Mouse (Mus musculus) adrenal gland, adult 8-10 months (tissue): ENCODE results near the gene Arid3a. TPM values are rescaled to one million over a fixed set of nuclear protein-coding genes. Genes with fewer than 3 reads are reported as not detected.

Experiments used
- DNase-seq: peaks from one replicate; pipeline ENCODE4 v3.0.0; 2022
- total RNA-seq, 4 experiments: library from RNA; stranded (reverse); gene quantifications; 2 replicates each; pipeline ENCODE4 v1.2.4; 2022

Gene Arid3a
- total RNA-seq, 4 experiments from 2014 or later: 5.3 to 9.8 (median 7.5) TPM

DNA sequence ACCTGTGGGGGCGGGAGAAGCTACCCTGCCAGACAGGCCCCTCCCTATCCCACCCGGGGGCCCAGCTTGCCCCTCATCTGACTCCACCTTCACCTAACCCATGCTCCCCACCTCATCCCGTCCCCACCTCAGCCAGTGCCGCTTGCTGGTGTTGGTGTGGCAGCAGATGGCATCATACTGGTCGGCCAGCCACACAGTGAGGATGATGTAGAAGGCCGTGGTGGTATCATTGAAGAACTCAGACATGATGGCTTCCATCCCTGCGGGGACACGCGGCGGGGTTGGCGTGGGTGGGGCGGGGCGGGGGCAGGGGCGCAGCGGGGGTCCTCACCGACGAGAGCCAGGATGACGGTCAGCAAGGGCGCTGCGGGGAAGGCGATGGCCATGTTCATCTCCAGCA is 51.2 kb downstream of the Arid3a start:
- DNase-seq: no peak

DNA sequence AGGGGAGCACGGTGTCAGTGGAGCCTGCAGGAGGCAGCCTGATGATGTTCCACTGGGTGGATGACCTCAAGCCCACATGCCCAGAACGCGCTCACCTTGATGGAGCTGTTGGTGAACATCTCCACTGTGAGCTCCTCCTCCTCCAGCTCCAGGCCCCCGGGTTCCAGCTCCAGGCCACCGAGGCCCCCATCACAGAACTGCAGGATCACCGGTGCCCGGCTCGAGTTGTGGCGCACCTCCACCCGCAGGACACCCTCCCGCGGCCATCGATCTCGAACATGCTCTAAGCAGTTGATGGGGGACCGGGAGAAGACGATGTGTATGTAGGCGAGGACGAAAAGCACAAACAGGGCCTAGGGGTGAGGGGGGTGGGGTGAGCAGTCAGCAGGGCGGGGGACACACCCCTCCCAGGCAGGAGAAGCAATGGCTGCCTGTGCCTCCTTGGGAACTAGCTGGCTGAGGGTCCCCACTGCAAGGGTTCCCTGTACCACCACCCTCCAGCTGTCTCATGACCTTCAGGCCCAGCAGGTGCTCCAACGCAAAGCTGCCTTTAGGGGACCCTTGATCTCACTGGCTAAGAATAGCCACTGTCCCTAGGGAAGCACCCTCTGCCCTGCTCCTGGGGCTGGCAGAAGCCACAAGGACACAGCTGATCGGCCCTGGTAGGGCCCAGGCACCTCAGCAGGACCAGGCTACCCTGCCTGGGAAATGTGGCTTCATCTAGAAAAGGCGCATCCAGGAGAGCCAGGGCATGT is 52.7 kb downstream of the Arid3a start:
- DNase-seq: no peak

DNA sequence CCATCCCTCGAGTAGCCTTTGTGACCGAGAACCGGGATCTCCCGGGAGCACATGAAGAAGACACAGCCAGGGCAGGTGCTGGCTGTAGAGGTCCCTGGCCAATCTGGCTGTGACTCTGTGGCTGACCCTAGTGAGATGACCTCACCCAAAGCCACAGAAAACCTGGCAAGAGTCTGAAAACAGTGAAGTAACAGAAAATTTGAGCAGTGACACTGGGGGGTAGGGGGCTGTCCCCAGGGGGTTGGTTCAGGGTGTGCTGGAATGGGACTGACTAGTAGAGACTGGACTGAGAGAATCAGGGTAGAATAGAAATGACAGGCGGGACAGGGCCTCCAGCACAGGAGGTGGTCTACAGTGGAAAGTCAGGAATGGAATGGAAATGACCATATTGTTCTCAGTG is 56.4 kb downstream of the Arid3a start:
- no peak for DNase-seq

DNA sequence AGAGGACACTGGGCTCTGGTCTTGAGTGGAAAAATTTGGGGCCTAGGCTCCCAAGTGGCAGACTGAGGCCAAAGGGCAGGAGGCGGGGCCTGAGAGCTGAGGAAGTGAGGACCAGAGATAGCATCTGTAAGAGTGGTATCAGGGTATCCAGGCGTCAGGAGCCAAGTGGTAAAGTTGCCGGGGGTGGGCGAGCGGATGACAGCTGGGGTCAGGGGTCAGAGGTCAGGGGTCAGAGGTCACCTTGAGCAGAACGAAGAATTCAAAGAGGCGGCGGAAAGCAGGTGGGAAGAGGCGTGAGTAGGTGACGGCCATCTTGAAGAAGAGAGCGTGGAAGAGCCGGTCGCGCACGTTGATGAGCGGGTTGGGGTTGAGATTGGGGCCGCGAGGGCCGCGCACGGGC is 56.8 kb downstream of the Arid3a start:
- peak; percentile 77 for DNase-seq

DNA sequence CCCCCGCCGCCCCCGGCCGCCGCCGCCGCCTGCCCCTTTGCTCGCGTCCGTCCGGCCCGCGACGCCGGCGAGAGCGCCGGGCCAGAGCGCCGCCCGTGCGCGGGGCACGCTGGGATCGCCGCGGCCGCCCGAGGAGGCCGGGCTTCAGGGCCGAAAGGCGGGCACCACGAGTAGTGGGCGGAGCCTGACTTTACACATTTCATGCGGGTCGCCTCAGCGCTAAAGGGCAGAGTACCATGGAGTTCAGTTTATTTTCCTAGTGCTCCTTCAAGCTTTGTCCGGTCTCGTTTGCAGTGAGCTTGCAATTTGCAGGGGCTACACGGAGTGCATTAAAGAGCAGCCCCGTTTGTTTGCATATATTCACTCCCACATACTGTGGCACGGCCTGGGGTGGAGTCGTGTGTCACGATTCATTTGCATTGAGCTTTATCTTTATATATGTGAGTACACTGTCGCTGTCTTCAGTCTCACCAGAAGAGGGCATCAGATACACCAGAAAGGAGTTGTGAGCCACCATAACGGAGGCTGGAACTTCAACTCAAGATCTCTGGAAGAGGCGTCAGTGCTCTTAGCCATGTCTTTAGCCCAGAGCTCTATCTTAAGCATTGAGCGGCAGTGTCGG is 57.5 kb downstream of the Arid3a start, which contains the start of gene Tmem259:
TSS of gene Tmem259 (minus strand) at position 136 of the 622 bp plus-strand sequence.
- DNase-seq: peak; percentile 80

DNA sequence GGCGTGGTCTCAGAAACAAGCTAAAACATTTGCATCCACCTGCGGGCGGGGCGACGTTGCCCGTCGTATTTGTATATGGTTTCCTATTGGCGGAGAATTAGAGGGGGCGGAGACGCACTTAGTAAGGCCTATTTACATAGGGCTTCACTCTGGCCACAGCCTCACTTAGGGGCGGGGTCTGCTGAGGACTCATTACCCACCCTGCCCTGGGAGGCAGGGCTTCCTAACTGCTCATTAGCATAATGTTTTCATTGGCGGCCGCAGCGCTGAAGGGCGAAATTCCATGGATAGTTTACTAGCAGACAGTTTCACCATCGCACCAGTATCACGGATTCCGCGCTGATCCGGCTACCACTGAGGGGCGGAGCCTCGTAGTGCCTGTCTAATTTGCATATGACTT is 58.0 kb downstream of the Arid3a start:
- peak; percentile 98 for DNase-seq

DNA sequence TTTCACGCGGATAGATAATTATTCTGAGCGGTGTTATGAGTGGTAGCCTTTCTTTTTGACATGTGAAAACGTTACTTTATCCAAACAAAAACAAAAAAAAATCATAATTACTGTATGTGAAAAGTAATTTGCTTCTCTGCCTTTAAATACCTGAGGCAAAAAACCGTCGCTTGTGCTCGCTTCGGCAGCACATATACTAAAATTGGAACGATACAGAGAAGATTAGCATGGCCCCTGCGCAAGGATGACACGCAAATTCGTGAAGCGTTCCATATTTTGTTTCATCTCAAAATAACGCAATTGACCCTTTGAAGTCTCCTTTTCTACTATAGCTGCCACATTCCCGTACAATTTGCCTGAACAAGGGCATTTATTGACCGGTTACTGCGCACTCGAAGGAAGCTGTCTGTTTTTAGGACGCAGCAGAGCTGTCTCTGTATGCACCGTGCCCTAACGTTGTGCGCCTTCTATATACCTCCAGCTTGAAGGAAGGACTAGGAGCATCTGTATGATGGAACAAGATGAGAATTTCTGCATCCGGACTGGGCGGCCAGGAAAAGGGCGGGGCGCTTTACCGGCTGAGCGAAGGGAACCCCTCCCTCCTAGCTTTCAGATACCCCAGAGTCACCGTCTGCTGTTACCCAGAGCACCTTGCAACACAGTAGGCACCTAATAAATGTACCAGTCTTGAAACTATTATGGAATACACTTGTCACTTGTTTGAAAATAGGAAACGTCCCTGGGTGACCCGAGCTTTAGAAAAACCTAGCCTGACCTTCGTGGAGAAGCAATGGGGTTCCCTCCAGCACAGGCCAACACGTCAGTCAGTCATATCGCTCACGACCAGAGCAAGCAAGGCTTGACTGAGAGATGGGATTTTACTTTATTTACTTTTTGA is 58.7 kb downstream of the Arid3a start:
- no peak for DNase-seq

DNA sequence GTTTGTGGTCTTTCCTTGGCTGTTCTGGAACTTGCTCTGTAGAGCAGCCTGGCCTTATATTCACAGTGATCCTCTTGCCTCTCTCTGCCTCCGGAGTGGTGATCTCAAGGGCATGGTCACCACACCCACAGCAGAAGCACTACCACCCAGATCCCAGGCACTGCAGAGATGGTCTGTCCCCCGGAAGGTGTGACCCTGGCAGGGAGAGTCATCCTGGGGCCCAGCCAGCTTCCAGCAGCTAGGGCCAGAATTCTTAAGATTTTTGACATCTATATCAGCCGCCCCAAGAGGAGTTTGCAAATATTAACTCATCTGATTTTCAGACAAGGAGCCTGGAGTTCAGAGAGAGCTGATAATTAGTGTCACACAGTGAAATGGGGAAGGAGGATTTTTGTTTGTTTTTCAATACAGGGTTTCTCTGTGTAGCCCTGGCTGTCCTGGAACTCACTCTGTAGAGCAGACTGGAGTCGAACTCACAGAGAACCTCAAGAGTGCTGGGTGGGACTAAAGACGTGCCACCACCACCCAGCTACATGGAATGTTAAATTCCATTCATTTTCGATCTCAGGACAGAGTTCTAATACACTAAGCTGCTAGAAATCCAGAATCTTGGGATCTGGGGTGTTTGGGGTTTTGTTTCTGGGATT is 59.5 kb downstream of the Arid3a start:
- peak; percentile 75 for DNase-seq

DNA sequence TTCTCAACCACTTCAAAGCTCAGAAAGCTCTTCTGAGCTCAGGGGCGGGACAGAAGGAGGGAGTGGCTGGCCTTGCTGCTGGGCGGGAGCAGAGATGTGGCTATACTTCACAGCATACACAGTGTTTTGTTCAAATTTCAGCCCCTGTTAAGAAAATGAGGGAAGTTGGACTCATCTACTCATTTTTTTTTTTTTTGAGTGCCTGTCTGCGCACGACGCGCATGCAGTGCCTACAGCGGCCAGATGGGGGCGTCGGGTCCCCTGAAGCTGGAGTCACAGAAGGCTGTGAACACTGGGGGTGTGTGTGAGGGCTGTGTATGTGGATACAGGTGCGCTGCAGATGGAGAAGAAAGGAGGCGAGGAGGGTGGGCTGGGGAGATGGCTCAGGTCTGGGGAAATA is 60.1 kb downstream of the Arid3a start:
- DNase-seq: peak; percentile 73

DNA sequence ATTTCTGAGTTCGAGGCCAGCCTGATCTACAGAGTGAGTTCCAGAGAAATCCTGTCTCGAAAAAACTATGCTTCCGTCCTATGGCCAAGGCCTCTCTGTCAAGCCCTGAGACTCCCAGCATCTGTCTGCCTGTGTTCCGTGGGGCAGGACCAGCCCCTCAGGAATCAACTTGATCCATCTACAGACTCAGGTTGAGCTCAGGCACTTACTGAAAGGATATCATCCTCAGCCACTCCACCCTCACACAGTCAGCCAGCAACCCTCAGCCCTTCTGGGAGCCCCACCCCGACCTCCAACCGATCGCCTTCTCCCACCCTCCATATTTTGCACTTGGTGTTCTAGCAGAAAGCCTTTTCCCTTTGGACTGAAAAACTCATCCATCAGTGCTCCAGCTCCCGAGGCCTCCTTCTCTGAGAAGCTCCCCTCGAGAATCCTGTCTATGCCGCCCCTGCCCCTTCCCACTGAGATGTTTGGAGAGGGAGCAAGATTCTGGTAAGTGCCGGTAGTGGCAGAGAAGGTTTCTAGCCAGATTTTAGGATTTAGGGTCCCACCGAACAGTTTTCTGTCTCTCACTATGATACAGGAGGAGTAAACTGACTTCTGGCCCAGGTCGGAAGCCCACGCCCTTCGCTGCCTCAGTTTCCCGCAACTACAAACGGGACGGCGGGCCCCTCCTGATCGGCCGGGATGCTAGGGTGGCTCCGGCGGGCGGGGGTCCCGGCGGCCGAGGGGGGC is 61.1 kb downstream of the Arid3a start:
- DNase-seq: no peak

DNA sequence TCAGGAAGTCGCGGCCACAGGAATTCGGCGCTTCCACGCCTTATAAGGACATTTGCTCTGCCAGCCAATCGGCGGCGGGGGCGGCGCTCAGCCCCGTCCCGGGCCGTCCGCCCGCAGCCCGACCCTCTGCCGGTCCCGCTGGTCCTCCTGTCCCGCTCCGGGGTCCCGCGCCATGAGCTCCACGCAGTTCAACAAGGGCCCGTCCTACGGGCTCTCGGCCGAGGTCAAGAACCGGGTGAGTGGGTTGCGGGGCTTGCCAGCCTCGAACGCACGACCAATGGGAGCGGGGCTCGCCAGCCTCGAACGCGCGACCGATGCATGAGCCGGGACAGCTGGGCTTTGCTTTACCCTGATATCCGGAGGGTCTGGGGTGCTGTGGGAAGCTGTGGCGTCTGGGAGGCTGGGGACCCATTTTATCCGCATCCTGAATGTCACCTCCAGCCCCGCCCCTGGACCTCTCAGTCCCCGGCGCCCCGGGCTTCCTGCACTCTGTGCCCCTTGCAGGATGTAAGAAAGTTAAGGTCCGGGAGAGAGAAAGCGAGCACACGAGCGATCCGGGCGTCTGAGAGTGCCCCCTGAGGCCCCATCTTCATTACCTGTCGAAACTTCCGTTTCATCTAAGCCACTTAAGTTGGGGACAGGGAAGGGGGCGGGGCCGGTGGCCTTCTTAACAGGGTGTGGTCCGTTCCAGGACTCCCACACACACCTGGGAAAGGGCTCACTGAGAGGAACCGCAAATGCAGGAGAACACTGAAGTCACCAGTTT is 61.8 kb downstream of the Arid3a start, which contains the start of gene Cnn2:
TSS of gene Cnn2 (plus strand) at position 79 of the 766 bp plus-strand sequence.
- DNase-seq: no peak

DNA sequence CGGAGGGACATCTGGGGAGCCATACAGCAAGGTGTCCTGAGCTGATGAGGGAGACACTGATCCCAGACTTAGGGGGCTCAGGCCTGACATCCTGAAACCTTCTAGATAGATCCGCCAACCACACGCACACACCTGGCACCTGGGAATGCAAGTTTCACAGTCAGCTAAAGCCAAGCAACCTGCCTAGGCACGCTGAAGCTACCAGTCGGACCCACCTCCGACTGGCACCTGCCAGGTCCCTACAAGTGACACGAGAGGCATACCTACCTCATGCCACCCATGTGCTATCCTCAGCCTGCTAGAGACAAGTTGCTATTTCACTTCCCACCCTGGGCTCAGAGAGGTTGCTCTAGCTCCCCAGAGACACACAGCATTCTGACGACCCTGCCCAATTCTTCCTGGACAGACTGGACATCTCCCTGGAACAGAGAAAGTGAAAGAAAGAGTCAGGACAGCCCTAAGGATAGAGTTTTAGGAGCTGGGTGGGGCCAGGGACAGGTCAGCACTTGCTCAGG is 62.5 kb downstream of the Arid3a start:
- no peak for DNase-seq

DNA sequence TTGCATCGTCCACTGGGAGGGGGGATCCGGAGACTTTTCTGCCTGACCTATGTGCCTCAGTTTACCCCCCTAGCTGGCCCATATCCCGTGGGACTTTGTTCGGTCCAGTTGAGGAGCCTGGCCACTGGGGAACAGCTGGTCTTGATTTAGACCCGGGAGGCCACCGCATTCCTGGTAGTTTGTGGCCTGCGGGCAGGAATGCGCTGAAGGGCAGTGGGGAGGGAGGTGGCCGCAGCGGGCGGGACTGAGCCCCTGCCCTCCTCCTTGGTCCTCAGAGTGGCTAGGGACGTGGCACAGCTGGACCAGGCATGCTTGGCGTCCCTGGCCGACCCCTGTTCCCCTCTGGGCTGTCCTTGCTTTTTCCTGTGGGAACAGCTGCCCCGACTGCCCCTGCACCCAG is 63.0 kb downstream of the Arid3a start:
- no peak for DNase-seq

DNA sequence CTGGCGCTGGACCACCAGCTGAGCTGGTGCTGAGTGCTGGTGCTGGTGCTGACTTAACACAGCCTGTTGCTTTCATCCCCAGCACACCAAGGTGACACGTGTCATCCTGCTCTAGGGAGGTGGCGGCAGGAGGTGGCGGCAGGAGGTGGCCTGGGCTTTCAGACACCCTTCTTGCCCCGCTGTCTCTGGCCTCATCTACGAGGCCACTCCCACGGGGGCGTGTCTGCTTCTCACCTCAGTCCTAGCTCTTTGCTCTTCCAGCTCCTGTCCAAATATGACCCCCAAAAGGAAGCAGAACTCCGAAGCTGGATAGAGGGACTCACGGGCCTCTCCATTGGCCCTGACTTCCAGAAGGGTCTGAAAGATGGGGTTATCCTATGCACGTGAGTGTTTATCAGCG is 64.3 kb downstream of the Arid3a start:
- no peak for DNase-seq

DNA sequence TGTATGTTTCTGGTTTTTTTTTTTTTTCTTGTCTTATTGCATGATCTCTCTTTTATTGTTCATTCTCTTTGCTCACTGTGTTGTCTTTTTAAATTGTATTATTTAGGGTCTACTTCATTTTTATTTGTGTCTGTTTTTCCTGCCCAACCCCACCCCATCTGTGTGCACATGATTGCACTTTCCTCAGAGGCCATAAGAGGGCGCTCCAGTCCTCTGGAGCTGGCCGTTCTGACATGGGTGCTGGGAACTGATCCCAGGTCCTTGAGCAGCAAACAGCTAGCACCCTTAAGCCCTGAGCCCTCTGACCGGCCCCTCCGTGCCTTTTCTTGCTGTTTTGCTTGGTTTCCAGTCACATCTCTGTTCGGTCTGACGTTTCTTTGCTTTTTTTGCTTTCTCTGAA is 64.7 kb downstream of the Arid3a start:
- no peak for DNase-seq

DNA sequence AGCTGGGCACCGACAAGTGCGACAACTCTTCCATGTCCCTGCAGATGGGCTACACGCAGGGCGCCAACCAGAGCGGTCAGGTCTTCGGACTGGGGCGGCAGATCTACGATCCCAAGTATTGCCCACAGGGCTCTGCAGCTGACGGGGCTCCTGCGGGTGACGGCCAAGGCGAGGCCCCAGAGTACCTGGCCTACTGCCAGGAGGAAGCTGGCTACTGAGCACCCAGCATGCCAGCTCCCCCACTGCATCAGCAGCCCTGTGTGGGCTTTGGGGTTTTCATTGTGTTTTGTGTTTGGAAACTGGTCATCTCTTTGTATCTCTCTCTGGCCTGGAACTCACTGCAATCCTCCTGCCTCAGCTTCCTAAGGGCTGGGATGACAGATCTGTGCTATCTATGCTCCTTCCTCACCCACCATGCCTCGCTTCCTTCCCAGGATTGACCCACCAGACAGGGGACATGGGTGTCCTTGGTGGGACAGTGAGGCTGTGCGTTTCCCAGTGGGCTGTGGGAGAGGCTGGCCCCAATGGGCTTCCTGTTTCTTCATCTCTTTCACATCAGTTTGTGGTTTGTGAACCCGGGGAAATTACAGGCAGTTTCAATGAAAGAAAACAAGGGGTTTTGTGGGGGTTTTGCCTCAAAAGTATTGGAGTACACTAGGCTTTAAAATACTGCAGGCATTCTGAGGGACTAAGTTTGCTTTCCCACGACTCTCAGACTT is 67.7 kb downstream of the Arid3a start:
- no peak for DNase-seq

DNA sequence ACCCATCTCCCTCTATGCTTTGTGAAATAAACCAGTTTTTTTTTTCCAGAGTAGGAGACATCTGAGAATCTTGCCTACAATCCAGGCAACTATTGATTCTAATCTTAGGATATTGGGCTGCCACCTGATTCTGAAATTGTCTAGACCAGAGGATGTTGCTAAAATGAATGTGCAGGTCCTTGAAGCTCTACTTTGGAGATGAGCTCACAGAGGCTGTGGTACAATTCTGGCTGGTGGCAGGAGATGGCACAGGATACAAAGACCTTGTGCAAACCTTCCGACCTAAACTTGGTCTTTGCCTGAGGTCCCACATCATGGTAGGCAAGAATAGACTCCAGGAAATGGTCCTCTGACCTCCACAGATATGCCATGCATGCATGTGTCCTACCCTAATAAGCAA is 68.8 kb downstream of the Arid3a start:
- DNase-seq: no peak

DNA sequence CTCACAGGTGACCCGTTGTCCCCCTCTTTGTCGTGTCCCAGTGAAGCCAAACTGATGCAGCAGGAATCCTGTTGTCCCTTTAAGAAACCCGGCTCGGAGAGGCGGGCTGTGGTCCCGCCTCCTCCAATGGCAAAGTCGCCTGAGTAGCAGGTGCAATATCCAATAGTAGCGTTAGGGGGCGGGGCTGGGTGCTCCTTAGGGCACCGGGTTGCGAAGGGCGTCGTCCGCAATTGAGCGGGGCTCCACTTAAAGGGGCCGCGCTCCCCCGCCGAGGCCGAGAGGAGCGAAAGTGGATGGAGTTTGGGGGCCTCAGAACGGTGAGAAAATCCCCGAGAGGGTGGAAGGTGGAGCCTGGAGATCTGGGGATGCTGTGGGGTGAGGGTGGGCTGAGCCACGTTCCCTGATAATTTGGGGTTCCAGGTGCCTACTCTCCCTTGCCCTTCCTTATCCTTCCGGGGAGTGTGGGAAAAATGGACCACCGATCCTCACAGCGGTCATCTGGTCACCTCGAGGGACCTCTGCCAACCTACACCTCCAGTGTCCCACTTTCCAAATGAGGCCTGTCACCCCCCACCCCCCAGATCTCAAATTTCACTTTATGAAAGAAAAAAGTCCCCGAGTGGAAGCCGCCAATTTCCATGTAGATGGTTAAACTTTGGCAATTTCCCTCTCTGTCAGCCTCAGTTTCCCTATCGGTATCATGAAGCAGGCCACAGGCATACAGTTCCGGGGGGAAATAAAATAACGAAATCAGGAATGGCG is 69.6 kb downstream of the Arid3a start, which contains the start of gene Abca7:
TSS of gene Abca7 (plus strand) at position 223 of the 762 bp plus-strand sequence.
- DNase-seq: peak; percentile 92
